Mouse (Mus musculus) kidney, adult 2 months (tissue): Measurements from ENCODE around the gene Mex3a. TPM values are rescaled to one million over a fixed set of nuclear protein-coding genes. Genes with fewer than 3 reads are reported as not detected.

Experiments used
- DNase-seq: peaks from one replicate; pipeline ENCODE4 v3.0.0; 2021
- H3K27ac ChIP-seq: fragments of 200-500 bp; 2 replicates; pipeline ENCODE4 v1.5.1; 2012; ENCODE audit warnings: low read depth, low read length, control low read depth, inconsistent platforms; ENCODE audit not compliant: insufficient read depth
- H3K27me3 ChIP-seq: fragments of 200-500 bp; replicated peaks from 2 replicates; pipeline ENCODE4 v1.6.1; 2012; ENCODE audit warnings: mild to moderate bottlenecking, moderate library complexity, low read length, inconsistent platforms; ENCODE audit not compliant: control insufficient read depth, insufficient read depth
- H3K36me3 ChIP-seq: fragments of 200-500 bp; 2 replicates; pipeline ENCODE4 v1.6.1; 2012; ENCODE audit warnings: mild to moderate bottlenecking, moderate library complexity, low read length, inconsistent platforms; ENCODE audit not compliant: control insufficient read depth, insufficient read depth
- H3K4me1 ChIP-seq: fragments of 200-500 bp; 2 replicates; pipeline ENCODE4 v1.6.1; 2011; ENCODE audit warnings: low read length; ENCODE audit not compliant: control insufficient read depth, insufficient read depth
- H3K4me3 ChIP-seq: fragments of 200-500 bp; 2 replicates; pipeline ENCODE4 v1.5.1; 2011; ENCODE audit warnings: mild to moderate bottlenecking, low read depth, low read length, control low read depth; ENCODE audit not compliant: insufficient read depth
- CTCF ChIP-seq: fragments of 200-500 bp; conservative IDR thresholded peaks from 2 replicates; pipeline ENCODE4 v1.5.1; 2011; ENCODE audit warnings: low read depth, mild to moderate bottlenecking, control low read depth, low read length, moderate library complexity, mixed read lengths; ENCODE audit not compliant: insufficient read depth, insufficient read length
- POLR2A ChIP-seq: fragments of 200-500 bp; IDR thresholded peaks from one replicate; pipeline ENCODE4 v1.6.1; 2011; ENCODE audit warnings: low read depth, low read length, control low read depth
- WGBS: fragments of 180-500 bp; shearing (Covaris S2); methylation state at CpG from one replicate; pipeline ENCODE4 v1.1.7; 2018; 5-methylcytosine and 5-hydroxymethylcytosine counted together
- polyA plus RNA-seq: library from polyadenylated mRNA; depleted of rRNA; stranded (reverse); fragments of >200 nt; gene quantifications from 2 replicates; pipeline ENCODE4 v1.2.3, GENCODE M21; 2012

The Mex3a gene
- polyA plus RNA-seq, 1 experiment = 0.63 TPM

DNA sequence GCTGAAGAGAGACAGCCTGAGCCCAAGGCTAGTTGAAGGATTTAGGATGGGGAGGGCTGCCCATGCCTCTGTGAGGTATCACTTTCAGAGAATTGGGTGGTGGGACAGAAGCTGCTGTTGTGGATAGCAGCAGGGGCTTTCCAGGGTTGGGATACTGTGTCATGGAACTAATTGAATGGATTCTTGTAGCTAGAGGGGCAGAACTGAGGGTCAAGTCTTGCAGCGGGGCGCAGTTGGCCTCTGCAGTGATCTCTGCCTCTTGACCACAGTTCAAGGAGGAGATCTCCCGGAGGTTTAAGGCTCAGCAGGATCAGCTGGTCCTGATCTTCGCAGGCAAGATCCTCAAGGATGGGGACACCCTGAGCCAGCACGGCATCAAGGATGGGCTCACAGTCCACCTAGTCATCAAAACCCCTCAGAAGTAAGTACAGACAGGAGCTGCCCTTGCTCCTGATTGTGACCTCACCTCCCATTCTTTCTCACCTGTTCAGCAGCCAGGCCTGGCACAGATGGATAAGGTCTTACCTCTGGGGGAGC, 22.9 kb downstream of the Mex3a start:
- H3K36me3 ChIP-seq = peaks cover 4% of the 10 kb centered on the region
- DNase-seq = no peak
- no peak overlapping the region for H3K4me3 ChIP-seq
- peaks cover 13% of the 10 kb centered on the region; the same call in 1 of the 2 replicates for H3K4me1 ChIP-seq
- WGBS = 77% methylated on average over 5 of the region's 5 CpGs
- H3K27me3 ChIP-seq = no peaks in the 10 kb centered on the region
- TF ChIP-seq POLR2A (no peak), CTCF (no peak)
- H3K27ac ChIP-seq = no peak overlapping the region

DNA sequence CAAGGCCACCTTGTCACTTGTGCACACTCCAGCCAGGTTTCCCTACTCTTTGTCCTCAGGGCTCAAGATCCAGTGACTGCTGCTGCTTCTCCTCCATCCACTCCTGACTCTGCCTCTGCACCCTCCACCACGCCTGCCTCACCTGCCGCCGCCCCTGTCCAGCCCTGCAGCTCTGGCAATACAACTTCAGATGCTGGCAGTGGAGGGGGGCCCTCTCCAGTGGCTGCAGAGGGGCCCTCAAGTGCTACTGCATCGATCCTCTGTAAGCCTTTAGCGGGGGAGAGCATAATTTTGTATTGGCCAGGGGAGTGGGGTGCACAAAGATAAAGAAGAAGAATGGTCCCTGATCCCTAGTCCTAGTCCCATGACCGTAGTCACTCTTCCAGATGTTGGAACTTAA, 23.5 kb downstream of the Mex3a start:
- WGBS = 93% methylated on average over 6 of the region's 6 CpGs
- H3K36me3 ChIP-seq = peaks cover 4% of the 10 kb centered on the region
- no peak for DNase-seq
- peaks cover 10% of the 10 kb centered on the region; the same call in 1 of the 2 replicates for H3K4me1 ChIP-seq
- H3K27ac ChIP-seq = no peak overlapping the region
- TF ChIP-seq POLR2A (no peak), CTCF (no peak)
- no peak overlapping the region for H3K4me3 ChIP-seq
- no peaks in the 10 kb centered on the region for H3K27me3 ChIP-seq

DNA sequence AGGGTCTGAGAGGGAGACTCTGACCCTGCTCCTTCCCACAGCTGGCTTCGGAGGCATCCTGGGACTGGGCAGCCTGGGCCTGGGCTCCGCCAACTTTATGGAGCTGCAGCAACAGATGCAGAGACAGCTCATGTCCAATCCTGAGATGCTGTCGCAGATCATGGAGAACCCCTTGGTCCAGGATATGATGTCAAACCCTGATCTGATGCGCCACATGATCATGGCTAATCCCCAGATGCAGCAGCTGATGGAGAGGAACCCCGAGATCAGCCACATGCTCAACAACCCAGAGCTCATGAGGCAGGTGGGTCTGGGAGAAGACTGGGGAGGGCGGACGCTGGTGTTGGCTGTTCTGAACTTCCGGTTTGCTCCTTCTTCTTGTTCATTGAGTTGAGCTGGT, 24.4 kb downstream of the Mex3a start:
- H3K4me1 ChIP-seq = peaks cover 5% of the 10 kb centered on the region; the same call in 1 of the 2 replicates
- H3K36me3 ChIP-seq = peaks cover 4% of the 10 kb centered on the region
- no peak for TF ChIP-seq CTCF
- WGBS = 94% methylated on average over 8 of the region's 8 CpGs
- H3K4me3 ChIP-seq = no peak overlapping the region
- no peaks in the 10 kb centered on the region for H3K27me3 ChIP-seq
- DNase-seq = no peak
- no peak overlapping the region for H3K27ac ChIP-seq

DNA sequence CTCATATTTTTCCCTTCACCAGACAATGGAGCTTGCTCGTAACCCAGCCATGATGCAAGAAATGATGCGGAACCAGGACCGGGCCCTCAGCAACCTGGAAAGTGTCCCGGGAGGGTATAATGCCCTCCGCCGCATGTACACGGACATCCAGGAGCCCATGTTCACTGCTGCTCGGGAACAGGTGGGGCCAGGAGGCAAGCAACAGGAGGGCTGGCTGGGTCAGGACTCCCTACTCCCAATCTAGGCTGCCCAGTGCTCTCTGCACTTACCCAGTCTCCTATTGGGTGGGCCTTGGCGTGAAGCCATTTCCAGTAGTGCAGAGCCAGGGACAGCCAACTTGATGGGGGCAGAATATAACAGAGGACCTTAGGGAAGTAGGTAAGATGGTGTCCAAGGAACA, 27.4 kb downstream of the Mex3a start:
- no peak for DNase-seq
- 80% methylated on average over 9 of the region's 9 CpGs for WGBS
- TF ChIP-seq POLR2A (no peak), CTCF (no peak)
- peaks cover 4% of the 10 kb centered on the region for H3K36me3 ChIP-seq
- no peaks in the 10 kb centered on the region for H3K27me3 ChIP-seq
- no peak overlapping the region for H3K4me3 ChIP-seq
- H3K4me1 ChIP-seq = no peaks in the 10 kb centered on the region; the same call in 1 of the 2 replicates
- H3K27ac ChIP-seq = no peak overlapping the region

DNA sequence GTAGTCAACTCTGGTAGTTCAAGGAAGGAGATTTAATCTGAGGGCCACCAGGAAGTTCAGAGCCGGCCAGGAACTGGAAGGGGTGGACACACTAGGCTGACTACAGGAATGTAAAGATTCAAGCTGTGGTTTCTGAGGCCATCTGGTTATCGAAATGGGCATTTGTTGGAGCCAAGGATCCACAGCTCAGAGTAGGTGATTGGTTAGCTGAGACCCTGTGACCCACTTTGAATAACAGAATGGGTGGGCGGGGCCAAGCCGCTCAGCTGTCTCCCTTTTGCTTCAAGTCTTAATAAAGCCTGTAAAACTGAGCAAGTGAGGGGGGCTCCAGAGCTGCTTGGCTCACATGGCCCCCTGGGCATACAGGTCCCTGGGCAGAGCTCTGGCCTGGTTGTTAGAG, 29.8 kb downstream of the Mex3a start:
- peaks cover 2% of the 10 kb centered on the region; the same call in 1 of the 2 replicates for H3K36me3 ChIP-seq
- peak; percentile 66 for DNase-seq
- peak overlapping the region; percentile 56; the same call in 1 of the 2 replicates for H3K27ac ChIP-seq
- peaks cover 5% of the 10 kb centered on the region; the same call in 1 of the 2 replicates for H3K4me1 ChIP-seq
- no peaks in the 10 kb centered on the region for H3K27me3 ChIP-seq
- TF ChIP-seq POLR2A (no peak), CTCF (no peak)
- WGBS = 51% methylated on average over 4 of the region's 4 CpGs
- no peak overlapping the region for H3K4me3 ChIP-seq

DNA sequence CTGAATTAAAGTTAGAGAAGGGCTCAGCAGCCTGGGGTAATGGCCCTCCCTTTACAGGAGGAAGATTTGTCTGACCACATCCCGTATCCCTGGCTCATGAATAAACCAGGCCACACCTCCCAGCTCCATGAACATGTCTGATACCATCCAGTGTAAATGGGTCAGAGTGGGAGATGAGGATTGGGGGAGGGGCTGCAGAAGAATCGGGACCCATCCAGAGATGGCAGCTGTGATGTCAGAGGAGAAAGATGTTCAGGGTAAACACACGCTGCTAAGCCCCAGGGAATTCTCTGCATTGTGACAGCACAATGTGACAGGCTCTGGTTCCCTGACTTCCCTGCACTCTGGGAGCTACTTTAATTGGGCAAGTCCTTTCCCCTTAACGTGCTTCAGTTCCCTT, 31.2 kb downstream of the Mex3a start:
- Histone ChIP-seq H3K4me1 (peaks cover 5% of the 10 kb centered on the region; the same call in 1 of the 2 replicates), H3K27me3 (no peaks in the 10 kb centered on the region), H3K36me3 (peaks cover 4% of the 10 kb centered on the region), H3K4me3 (no peak overlapping the region), H3K27ac (no peak overlapping the region)
- no peak for DNase-seq
- TF ChIP-seq POLR2A (no peak), CTCF (no peak)
- 47% methylated on average over 4 of the region's 4 CpGs for WGBS

DNA sequence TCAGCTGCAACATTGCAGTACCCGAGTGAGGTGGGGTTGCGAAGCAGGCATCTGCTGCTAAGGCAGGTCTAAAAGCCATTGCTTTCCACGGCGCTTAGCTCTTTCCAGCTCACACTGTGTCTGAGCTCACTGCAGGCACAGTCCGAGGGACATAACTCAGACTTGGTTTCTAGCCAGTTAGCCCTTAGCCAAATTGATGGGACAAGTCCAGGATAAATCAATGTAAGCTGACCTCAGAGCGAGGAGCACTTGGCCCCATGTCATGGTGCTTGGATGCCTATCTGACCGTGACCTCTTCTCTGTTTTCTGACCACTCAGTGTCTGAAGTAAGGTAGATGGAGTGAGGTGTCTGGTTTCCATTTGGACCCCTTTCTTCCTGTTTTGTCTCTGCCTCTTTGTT, 31.8 kb downstream of the Mex3a start:
- no peaks in the 10 kb centered on the region for H3K27me3 ChIP-seq
- no peak overlapping the region for H3K27ac ChIP-seq
- DNase-seq = no peak
- no peak for TF ChIP-seq CTCF
- TF ChIP-seq POLR2A = no peak
- H3K36me3 ChIP-seq = peaks cover 4% of the 10 kb centered on the region
- 53% methylated on average over 7 of the region's 7 CpGs for WGBS
- no peak overlapping the region for H3K4me3 ChIP-seq
- peaks cover 5% of the 10 kb centered on the region; the same call in 1 of the 2 replicates for H3K4me1 ChIP-seq

DNA sequence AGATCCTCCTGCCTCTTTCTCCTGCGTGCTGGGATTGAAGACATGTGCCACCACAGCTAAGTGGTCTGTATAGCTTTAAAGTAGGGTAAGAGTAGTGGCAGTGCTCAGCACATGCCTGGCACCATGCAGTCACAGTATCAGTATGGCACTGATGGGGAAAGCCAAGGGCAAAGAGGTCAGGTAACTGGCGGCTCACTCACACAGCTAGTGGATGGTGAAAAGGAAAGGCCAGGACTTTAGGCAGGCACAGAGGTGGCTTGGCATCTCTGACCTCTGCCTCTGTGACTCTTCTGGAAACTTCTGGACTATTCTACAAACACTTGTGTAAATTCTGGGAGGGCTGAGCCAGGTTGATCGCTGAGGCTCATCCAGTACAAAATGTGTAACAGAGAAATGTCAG, 33.9 kb downstream of the Mex3a start:
- H3K27ac ChIP-seq = no peak overlapping the region
- peaks cover 3% of the 10 kb centered on the region for H3K36me3 ChIP-seq
- no peak for DNase-seq
- H3K4me3 ChIP-seq = no peak overlapping the region
- H3K4me1 ChIP-seq = peaks cover 5% of the 10 kb centered on the region; the same call in 1 of the 2 replicates
- TF ChIP-seq POLR2A (no peak), CTCF (no peak)
- 59% methylated on average over 3 of the region's 3 CpGs for WGBS
- H3K27me3 ChIP-seq = no peaks in the 10 kb centered on the region
